Mouse (Mus musculus): ENCODE measurements around the gene Notch2.

DNA sequence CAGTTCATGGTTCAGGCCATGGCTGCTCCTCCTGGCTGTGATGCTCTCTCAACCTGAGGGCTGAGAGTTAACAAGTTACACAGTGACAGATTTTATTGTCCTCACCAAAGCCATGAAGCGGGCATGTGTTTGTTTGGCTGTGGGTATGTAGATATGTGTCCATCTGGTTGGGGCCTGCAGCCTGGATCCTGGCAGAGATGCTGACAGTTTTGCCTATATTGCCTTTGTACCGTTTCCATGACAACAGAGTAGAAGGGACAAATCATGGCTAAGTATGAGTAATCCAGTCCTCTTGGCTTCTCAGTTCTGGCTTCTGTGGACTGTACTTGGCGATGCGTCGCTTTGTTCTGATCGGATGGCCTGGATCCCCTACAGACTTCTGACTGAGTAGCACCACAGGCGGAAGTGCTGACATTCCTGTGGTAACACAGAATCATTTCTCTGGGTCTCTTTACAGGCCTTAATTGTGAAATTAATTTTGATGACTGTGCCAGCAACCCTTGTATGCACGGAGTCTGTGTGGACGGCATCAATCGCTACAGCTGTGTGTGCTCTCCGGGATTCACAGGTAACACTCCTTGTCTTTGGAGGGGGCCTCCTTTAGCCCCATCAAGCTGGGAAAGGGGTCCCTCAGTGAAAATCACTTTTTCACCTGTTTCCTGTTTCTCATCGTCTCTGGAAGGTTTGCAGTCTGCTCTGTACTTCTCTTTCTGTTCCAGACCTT, 93.4 kb downstream of the Notch2 start:
- TF ChIP-seq CTCF (IDR thresholded peaks at IDR 0.05; ENCODE audit: control insufficient read depth, insufficient read depth, insufficient replicate concordance, low read depth, low read length): no peak
- no peak for TF ChIP-seq POLR2A (IDR thresholded peaks at IDR 0.05; ENCODE audit: control insufficient read depth, low read depth, low read length)

Data from testis, adult 2 months (tissue).